Mouse (Mus musculus) limb, embryonic 11.5 days (tissue): ENCODE measurements around the gene Wdr38. TPM values are rescaled to one million over a fixed set of nuclear protein-coding genes. Genes with fewer than 3 reads are reported as not detected.

ENCODE experiments used
- ATAC-seq: fragments of 200-750 bp; cut with Nextera tagmentation; 2 replicates; pipeline ENCODE4 v1.8.0; 2017; ENCODE audit warnings: low read depth; ENCODE audit not compliant: insufficient number of reproducible peaks, low FRiP score, low TSS enrichment
- DNase-seq: peaks from one replicate; pipeline ENCODE4 v3.0.0-alpha.2; 2015; ENCODE audit warnings: low spot score
- H3K27ac ChIP-seq: fragments of 300-500 bp; sonication (generic); replicated peaks from 2 replicates; pipeline ENCODE4 v1.5.1; 2014; ENCODE audit warnings: low read depth, mild to moderate bottlenecking, low read length
- H3K27me3 ChIP-seq: fragments of 300-500 bp; sonication (generic); 2 replicates; pipeline ENCODE4 v1.6.1; 2014; ENCODE audit warnings: mild to moderate bottlenecking, low read length, mixed read lengths; ENCODE audit not compliant: control insufficient read depth, insufficient read depth
- H3K36me3 ChIP-seq: fragments of 300-500 bp; sonication (generic); 2 replicates; pipeline ENCODE4 v1.6.1; 2014; ENCODE audit warnings: mild to moderate bottlenecking, low read length, moderate library complexity, mixed read lengths; ENCODE audit not compliant: control insufficient read depth, insufficient read depth
- H3K4me1 ChIP-seq: fragments of 300-500 bp; sonication (generic); 2 replicates; pipeline ENCODE4 v1.6.1; 2014; ENCODE audit warnings: low read length, mixed read lengths; ENCODE audit not compliant: control insufficient read depth, insufficient read depth
- H3K4me2 ChIP-seq: fragments of 300-500 bp; sonication (generic); 2 replicates; pipeline ENCODE4 v1.6.1; 2014; ENCODE audit warnings: low read depth, mild to moderate bottlenecking, moderate library complexity; ENCODE audit not compliant: severe bottlenecking
- H3K4me3 ChIP-seq: fragments of 300-500 bp; sonication (generic); 2 replicates; pipeline ENCODE4 v1.5.1; 2014; ENCODE audit warnings: low read depth, low read length
- H3K9ac ChIP-seq: fragments of 300-500 bp; sonication (generic); 2 replicates; pipeline ENCODE4 v1.6.1; 2014; ENCODE audit warnings: mild to moderate bottlenecking, low read length
- H3K9me3 ChIP-seq: fragments of 300-500 bp; sonication (generic); 2 replicates; pipeline ENCODE4 v1.6.1; 2016; ENCODE audit warnings: low read length; ENCODE audit not compliant: control insufficient read depth
- WGBS: fragments of 180-500 bp; shearing (Covaris S2); extraction: QIAGEN DNeasy Blood & Tissue Kit; methylation state at CpG from one replicate; pipeline ENCODE4 v1.1.7; 2014; 5-methylcytosine and 5-hydroxymethylcytosine counted together
- polyA plus RNA-seq: library from polyadenylated mRNA; unstranded; fragments of >200 nt; fragmentation: Nextera tagmentation; extraction: Ambion mirVana; gene quantifications from 2 replicates; pipeline ENCODE4 v1.2.1, GENCODE M21; 2014

Gene Wdr38
- polyA plus RNA-seq, 1 experiment from 2014 or later = 1.1 TPM

DNA sequence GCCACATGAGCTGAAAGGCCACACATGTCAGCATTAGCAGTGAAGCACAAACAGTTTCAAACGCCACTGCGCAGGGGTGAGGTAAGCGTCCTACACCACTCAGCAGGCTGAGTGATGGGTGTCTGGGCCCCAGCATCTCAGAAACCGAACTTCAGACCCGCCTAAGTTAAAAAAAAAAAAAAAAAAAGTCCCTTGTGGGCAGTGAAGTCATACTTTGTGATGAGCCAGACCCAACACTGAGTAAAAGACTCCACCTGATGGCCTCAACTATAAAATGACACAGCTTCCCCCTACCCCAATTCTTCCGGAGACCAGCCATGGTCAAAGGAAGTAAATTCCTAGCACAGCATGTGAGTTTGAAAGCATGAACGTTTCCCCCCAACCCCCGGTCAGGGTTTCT is 5.8 kb downstream of the Wdr38 start:
- WGBS = 61% methylated on average over 8 of the region's 8 CpGs
- Histone ChIP-seq H3K4me1 (peaks cover 16% of the 10 kb centered on the region), H3K27ac (no peak overlapping the region), H3K4me3 (peak overlapping the region; percentile 76; the same call in 1 of the 2 replicates), H3K9me3 (no peaks in the 10 kb centered on the region), H3K27me3 (no peaks in the 10 kb centered on the region), H3K4me2 (peak overlapping the region; percentile 94), H3K36me3 (peaks cover 22% of the 10 kb centered on the region), H3K9ac (no peak overlapping the region)
- ATAC-seq (no peak), DNase-seq (no peak)

- peak overlapping the region; percentile 94 for H3K4me2 ChIP-seq
- peaks cover 14% of the 10 kb centered on the region for H3K4me1 ChIP-seq
- H3K4me3 ChIP-seq = peak overlapping the region; percentile 76
- H3K9me3 ChIP-seq = no peaks in the 10 kb centered on the region
- H3K27me3 ChIP-seq = no peaks in the 10 kb centered on the region
- no peak overlapping the region for H3K27ac ChIP-seq
- WGBS = 69% methylated on average over 5 of the region's 5 CpGs
- no peak for ATAC-seq
- DNase-seq = no peak
- peak overlapping the region; percentile 84 for H3K9ac ChIP-seq
- H3K36me3 ChIP-seq = peaks cover 22% of the 10 kb centered on the region
These were observed 6.2 kb downstream of the Wdr38 start for GRCm38 (mm10) chr2:39003512-39003911.

DNA sequence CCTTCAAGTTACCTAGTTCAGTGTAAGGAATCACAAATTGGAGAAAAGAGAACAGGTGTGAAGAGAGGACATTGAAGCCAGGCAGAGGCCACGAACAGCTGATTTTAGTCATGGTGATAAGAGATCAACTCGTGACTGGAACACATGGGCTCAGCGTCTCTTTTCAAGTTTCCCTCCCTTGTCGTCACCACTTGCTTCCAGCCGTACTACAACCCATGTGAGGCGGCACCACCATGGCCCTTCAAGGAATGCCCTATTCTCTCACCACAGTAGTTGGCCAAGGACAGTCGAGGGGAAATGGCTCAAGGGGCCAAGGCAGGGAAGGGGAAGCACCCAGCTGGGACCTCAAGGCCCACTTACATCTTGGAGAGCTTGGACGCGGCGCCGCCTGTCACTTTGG is 7.1 kb downstream of the Wdr38 start:
- Histone ChIP-seq H3K9me3 (no peaks in the 10 kb centered on the region), H3K36me3 (peaks cover 22% of the 10 kb centered on the region), H3K27ac (peak overlapping the region; percentile 77; the same call in 1 of the 2 replicates), H3K27me3 (no peaks in the 10 kb centered on the region), H3K9ac (peak overlapping the region; percentile 84), H3K4me3 (peak overlapping the region; percentile 76), H3K4me1 (peaks cover 19% of the 10 kb centered on the region), H3K4me2 (peak overlapping the region; percentile 94)
- 1% methylated on average over 11 of the region's 11 CpGs for WGBS
- no peak for ATAC-seq
- peak; percentile 44 for DNase-seq

- peak within 1 kb of the TSS; percentile 76 for H3K4me3 ChIP-seq
- peaks cover 22% of the 10 kb centered on the region for H3K4me1 ChIP-seq
- no peaks in the 10 kb centered on the region for H3K9me3 ChIP-seq
- ATAC-seq (peak; percentile 83), DNase-seq (peak; percentile 90)
- H3K27me3 ChIP-seq = no peaks in the 10 kb centered on the region
- under 1% methylated on average over 54 of the region's 58 CpGs for WGBS
- H3K36me3 ChIP-seq = peaks cover 22% of the 10 kb centered on the region
- peak within 1 kb of the TSS; percentile 94 for H3K4me2 ChIP-seq
- peak within 1 kb of the TSS; percentile 84 for H3K9ac ChIP-seq
- peak within 1 kb of the TSS; percentile 77; the same call in 1 of the 2 replicates for H3K27ac ChIP-seq
These were observed 7.7 kb downstream of the Wdr38 start, which contains the start of gene Arpc5l for GRCm38 (mm10) chr2:39004880-39005435. Arpc5l (plus strand) TSS chr2:39005348.

DNA sequence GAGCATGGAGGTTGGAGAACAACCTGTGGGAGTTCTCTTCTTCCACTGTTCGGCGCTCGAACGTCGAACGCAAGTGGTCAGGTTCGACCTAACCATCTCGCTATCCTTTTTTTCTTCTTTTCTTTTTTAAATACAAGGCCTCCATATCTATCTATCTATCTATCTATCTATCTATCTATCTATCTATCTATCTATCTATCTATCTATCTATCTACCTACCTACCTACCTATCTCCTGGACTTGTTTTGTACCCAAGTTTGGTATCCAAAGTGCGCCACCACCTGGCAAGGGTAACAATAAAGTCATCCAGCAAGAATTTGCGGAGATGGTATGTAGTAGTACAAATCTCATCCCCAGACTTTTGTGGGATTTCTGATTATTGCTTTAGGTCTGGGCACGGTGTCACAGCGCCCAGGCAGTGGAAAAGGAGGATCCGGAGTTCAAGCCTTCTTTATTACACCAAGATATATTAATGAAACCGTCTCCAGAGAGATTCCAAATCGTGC is 8.4 kb downstream of the Wdr38 start, which contains the start of gene Rpl35:
Gene Rpl35, minus strand, starts transcription at position 51 of the 506 bp plus-strand sequence.
- ATAC-seq (no peak), DNase-seq (peak; percentile 61)
- peak within 1 kb of the TSS; percentile 94 for H3K4me2 ChIP-seq
- H3K27me3 ChIP-seq = no peaks in the 10 kb centered on the region
- H3K36me3 ChIP-seq = peaks cover 22% of the 10 kb centered on the region
- 12% methylated on average over 15 of the region's 15 CpGs for WGBS
- no peaks in the 10 kb centered on the region for H3K9me3 ChIP-seq
- H3K27ac ChIP-seq = peak within 1 kb of the TSS; percentile 77; the same call in 1 of the 2 replicates
- H3K4me3 ChIP-seq = peak within 1 kb of the TSS; percentile 76
- H3K9ac ChIP-seq = peak within 1 kb of the TSS; percentile 84
- peaks cover 22% of the 10 kb centered on the region for H3K4me1 ChIP-seq

GRCm38 (mm10) chr2:39006149-39006730 is 9.0 kb downstream of the Wdr38 start:
- WGBS = 93% methylated on average over 14 of the region's 14 CpGs
- no peak for ATAC-seq
- no peak for DNase-seq
- peak overlapping the region; percentile 76; the same call in 1 of the 2 replicates for H3K4me3 ChIP-seq
- no peak overlapping the region for H3K27ac ChIP-seq
- peaks cover 22% of the 10 kb centered on the region for H3K4me1 ChIP-seq
- peak overlapping the region; percentile 94; the same call in 1 of the 2 replicates for H3K4me2 ChIP-seq
- H3K9ac ChIP-seq = no peak overlapping the region
- H3K27me3 ChIP-seq = no peaks in the 10 kb centered on the region
- no peaks in the 10 kb centered on the region for H3K9me3 ChIP-seq
- H3K36me3 ChIP-seq = peaks cover 19% of the 10 kb centered on the region

- Histone ChIP-seq H3K4me2 (peak overlapping the region; percentile 86), H3K9me3 (no peaks in the 10 kb centered on the region), H3K4me3 (peak overlapping the region; percentile 92), H3K4me1 (peaks cover 20% of the 10 kb centered on the region), H3K36me3 (peaks cover 10% of the 10 kb centered on the region), H3K9ac (peak overlapping the region; percentile 90), H3K27me3 (no peaks in the 10 kb centered on the region), H3K27ac (peak overlapping the region; percentile 66)
- 0% methylated on average over 44 of the region's 44 CpGs for WGBS
- DNase-seq (peak; percentile 95), ATAC-seq (peak; percentile 75)
These were observed 10.6 kb downstream of the Wdr38 start for GRCm38 (mm10) chr2:39007865-39008264.

DNA sequence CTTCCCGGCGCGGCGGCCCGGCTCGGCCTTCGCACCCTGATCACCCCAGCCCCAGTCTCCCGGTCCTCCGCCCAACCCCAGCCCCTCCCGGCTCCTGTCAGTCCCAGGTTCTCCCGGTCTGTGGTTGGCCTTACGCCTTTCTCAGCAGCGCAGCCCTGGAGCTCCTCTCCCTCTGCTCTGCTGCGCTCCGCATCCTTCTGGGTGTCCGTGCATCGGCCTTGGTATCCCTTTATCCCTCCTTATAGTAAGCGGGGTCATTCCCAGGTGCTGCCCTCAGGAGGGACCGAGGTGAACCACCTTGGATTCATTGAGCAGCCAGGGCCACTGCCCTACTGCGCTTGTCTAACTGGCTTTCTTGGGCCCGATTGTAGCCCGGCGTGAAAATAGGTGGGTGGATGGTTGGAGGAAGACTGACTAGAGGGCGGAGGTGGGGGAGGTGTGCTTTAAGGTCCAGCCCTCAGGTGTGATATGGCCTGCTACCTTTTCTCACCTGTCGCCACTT is 11.1 kb downstream of the Wdr38 start:
- Histone ChIP-seq H3K27ac (peak overlapping the region; percentile 66), H3K36me3 (peaks cover 7% of the 10 kb centered on the region), H3K4me2 (peak overlapping the region; percentile 86), H3K9me3 (no peaks in the 10 kb centered on the region), H3K4me1 (peaks cover 16% of the 10 kb centered on the region), H3K9ac (peak overlapping the region; percentile 90), H3K27me3 (no peaks in the 10 kb centered on the region), H3K4me3 (peak overlapping the region; percentile 92)
- DNase-seq (no peak), ATAC-seq (peak; percentile 41; the same call in 1 of the 2 replicates)
- 0% methylated on average over 25 of the region's 25 CpGs for WGBS
